Mouse (Mus musculus) cerebellum, adult 11-12 months (tissue): Measurements from ENCODE around the gene Rae1.

ENCODE experiments used
- DNase-seq: peaks from one replicate; pipeline ENCODE4 v3.0.0; 2022

Gene Rae1

GRCm38 (mm10) chr2:172999630-173000284 lies at the start of gene Rae1:
Gene Rae1, plus strand, starts transcription at chr2:173000117.
- peak; percentile 97 for DNase-seq

- DNase-seq, result no peak
Observed at GRCm38 (mm10) chr2:172950119-172950676, 49.7 kb upstream of the Rae1 start.

DNA sequence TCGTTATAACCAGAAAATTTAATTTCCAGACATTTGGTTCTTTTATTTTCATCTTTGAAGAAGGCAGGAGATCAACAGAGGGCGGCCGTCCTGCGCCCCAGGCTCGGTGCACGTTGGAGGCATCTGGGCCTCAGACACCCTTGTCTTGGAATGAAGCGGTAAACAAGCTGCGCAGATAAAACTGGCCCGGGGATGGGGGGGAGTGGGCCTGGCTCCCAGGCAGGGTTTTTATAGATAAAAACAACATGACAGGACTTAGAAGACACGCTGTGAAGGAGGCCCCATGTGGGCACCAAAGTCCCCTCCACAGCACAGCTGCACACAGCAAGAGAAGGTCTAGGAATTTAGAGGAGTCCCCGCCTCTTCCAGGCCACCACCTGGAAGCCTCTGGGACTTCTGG lies 49.2 kb upstream of the Rae1 start:
- no peak for DNase-seq

DNA sequence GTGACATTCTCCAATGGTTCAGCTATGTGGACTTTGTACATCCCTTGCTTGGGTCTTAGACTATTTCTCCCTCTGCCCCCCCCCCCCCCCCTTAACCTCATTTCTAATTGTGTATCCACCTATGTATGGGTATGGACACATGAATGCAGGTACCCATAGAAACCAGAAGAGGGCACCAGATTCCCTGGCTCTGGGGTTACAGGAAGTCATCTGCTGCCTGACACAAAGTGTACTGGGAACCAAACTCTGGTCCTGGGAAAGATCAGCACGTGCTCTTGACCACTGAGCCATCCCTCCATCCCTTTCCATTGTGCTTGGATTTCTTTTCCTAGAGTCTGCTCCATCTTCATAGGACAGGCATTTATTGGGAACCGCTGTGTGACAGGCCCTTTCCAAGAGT lies 47.9 kb upstream of the Rae1 start:
- DNase-seq, result no peak

DNA sequence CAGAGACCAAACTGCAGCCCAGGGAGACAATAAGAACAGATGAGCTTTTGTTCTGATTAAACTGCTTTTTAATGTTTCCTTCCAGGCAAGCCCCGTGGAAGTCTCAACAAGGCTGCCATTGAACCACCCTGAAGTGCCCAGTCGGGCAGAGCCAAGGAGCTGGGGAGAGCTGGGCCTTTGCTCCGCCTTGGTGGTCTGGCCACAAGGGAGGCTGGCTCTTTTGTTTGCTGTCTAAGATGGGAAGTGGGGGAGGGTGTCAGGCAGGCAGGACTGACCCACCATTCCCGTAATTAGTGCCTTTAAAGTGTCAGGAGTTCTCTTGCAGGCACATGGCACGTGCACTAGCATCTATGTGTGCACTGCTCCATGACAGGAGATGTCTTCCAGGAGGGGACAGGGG lies 41.3 kb upstream of the Rae1 start:
- DNase-seq, result no peak

DNA sequence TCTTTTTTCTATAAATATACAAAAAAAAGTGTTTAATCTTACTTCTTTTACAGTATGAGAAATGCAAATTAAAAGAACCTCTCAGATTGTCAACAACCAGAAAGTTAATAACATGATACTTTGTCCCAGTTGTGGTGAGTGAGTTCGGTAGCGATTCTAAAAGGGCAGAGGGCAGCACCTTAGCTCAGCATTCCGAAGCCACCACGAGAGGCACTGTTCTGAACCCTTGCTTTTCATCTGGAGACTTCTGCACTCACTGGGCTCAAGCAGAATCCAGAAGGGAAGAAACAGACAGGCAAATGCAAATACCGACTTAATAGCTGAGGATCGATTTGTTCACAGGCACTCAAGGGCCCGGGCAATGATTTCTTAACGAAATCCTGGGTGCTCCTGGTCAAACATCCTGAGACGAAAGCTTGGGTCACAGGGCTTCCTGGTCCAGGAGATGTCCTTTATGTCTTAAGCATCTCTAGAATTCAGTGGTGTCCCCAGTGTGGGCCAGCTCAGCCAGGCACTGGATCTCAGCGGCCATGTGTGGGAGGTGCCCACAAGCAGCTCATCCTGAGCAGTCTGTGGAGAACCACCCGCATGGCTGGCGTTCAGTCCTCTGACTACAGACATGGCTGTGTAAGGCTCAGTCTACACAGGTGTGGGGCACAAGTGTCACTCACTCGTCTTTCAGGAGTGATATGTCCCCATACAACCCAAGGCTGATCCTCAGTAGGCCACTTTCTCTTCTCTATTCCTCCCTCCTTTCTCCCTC lies 40.7 kb upstream of the Rae1 start:
- DNase-seq, result no peak

GRCm38 (mm10) chr2:172960350-172960749 lies 39.6 kb upstream of the Rae1 start:
- DNase-seq, result no peak

DNA sequence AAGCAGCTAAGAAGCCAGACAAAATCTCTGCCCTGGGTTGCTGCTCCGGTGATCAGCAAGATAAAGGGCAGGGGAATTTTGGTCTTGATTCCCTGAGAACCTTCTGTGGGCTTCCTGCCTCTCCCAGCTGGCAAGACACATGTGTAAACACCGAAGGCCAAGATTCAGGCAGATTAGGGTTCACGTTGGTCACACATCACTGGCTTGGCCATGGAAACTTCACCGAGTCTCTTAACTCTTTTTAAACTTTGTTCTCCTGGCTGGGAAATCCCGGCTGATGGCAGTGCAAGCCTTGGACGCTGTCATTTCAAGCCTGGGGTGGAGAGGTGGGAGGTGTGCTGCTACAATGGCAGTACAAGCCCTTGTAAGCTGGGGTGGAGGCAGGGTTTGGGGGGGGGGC lies 38.7 kb upstream of the Rae1 start:
- DNase-seq, result no peak

GRCm38 (mm10) chr2:172965249-172965648 lies 34.7 kb upstream of the Rae1 start:
- no peak for DNase-seq

DNA sequence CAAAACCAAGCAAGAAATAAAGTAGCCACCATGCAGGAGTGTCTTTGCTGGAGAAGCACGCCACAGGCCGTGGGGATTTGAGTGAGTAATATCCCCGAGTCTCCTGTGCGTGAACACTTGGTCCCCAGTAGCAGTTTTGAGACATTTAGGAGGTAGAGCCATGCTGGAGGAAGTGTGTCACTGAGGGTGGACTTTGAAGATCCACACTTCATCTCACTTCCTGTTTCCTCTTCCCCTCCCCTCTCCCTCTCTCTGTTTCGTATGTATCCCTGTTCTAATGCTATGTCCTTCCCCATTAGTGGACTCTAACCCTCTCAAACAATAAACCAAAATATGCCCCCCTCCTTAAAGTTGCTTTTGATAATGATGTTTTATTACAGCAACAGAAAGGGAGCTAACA lies 33.4 kb upstream of the Rae1 start:
- no peak for DNase-seq

DNA sequence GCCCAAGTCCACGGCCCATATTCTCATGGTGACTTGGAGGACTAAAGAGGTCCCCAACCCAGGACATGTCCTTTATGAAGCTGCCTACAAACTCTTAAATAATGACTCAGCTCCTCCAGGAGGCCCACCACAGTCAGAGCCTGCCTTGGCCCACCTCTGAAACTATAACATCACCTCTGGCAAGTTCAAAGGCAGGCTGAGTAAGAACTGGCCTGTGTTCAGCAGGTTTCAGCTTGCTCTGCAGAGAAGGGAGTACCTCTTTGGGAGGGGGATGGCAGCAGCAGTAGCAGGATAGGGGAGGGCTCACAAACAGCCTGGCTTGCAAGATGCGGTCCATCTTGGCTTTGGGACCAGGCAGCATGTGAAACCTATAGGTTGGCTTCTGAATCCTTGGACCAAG lies 28.1 kb upstream of the Rae1 start:
- no peak for DNase-seq

GRCm38 (mm10) chr2:172973806-172974565 lies 25.9 kb upstream of the Rae1 start:
- no peak for DNase-seq

- DNase-seq, result no peak
Observed at GRCm38 (mm10) chr2:172974701-172975100, 25.2 kb upstream of the Rae1 start.

DNA sequence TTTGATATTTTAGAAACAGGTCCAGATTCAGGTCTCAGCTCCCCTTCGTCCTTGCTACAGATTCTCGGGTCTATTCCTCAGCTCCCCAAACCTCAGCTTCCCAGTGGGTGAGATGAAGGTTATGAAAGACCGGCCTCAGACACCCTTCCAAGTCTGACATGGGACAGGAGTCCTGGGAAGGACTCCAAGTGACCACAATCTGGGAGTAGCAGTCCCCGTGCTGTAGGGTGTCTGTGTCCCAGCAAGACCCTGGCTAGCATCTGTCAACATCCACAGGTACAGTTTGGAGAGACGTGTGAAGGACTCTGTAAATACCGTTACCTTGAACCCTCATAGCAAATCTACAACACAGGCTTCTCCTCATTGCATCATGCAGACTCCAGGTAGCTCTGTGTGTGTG lies 24.8 kb upstream of the Rae1 start:
- no peak for DNase-seq

- DNase-seq, result no peak
Observed at GRCm38 (mm10) chr2:172976661-172977238, 23.2 kb upstream of the Rae1 start.

- DNase-seq, result no peak
Observed at GRCm38 (mm10) chr2:172977409-172978130, 22.3 kb upstream of the Rae1 start, which contains the start of gene Spo11. Gene Spo11, plus strand, starts transcription at chr2:172977700.

DNA sequence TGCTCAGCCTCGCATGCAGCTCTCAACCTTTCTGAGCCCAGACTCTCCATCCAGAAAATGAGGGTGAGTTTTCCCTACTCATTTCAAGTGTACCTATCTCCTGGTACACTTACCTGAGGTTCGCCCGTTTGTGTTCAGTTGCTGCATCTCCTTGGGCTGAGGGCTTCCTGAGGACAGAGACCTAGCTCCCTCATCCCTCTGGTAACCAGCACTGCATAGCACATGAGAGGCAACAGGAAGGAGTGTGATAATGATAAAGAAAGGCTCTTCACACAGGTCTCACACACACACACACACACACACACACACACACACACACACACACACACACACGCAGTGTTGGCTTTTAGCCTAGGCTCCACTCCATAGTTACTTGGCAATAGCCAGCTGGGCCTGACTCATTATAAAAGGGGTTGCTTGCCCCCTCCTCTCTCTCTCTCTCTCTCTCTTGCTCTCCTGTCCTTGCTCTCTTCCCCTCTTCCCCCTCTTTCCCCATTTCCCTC lies 21.7 kb upstream of the Rae1 start:
- DNase-seq, result no peak

GRCm38 (mm10) chr2:172979666-172980345 lies 20.1 kb upstream of the Rae1 start:
- DNase-seq, result no peak

DNA sequence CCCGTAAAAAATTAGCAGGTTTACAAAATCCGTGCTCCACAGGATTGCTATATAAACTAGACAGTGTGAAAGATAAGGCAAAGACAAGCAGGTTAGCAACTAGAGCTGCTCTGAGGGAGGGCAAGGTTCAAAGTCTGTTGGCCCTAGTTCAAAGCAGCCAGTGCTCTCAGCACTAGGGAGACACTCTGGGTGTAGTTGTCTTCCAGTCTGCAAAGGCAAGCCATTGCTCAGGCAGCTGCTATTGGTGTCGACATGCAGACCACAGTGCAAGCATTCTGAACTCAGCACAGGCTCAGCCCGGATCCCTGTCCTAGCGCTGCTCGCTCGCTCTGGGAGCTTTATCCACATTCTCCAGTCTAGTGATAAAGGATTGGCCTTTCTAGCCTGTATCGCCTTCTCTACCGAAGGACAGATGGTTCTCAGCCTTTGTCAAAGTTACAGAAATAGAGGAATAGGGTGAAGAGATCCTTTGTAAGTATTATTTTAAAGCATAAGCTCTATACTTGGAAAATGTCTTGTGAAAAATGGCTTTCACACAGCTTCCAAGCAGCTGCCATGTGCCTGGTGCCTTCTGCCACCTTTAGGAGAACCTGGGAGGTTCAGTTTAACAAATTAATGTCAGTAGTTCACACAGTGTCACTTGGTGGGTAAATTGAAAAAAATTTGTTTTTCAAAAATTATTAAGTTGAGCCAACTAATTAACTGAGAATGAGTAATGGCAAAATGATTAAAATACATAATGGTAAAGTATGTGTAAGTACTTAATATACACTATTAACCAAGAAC lies 16.9 kb upstream of the Rae1 start:
- no peak for DNase-seq

- no peak for DNase-seq
Observed at GRCm38 (mm10) chr2:172990161-172990560, 9.8 kb upstream of the Rae1 start.

GRCm38 (mm10) chr2:172996207-172996606 lies 3.7 kb upstream of the Rae1 start:
- DNase-seq, result no peak
